Mouse (Mus musculus) bone marrow, adult 2 months (tissue): Measurements from ENCODE around the gene Aox2. TPM values are rescaled to one million over a fixed set of nuclear protein-coding genes. Genes with fewer than 3 reads are reported as not detected.
A peak's percentile ranks its signal among the peaks of the same experiment; 100 is the strongest.
"Not testable (repeated sequence)": the region's sequence is repeated elsewhere in the genome, so short reads cannot be mapped to it uniquely, and the experiment has no call there.

Source experiments
- H3K27ac ChIP-seq: fragments of 200-500 bp; 2 replicates; pipeline ENCODE4 v1.5.1; 2012; ENCODE audit warnings: low read depth, mild to moderate bottlenecking, control low read depth, inconsistent platforms, low read length; ENCODE audit not compliant: control insufficient read depth, poor library complexity, insufficient read depth
- H3K4me1 ChIP-seq: fragments of 200-500 bp; 2 replicates; pipeline ENCODE4 v1.6.1; 2011; ENCODE audit warnings: low read length; ENCODE audit not compliant: control insufficient read depth, insufficient read depth
- H3K4me3 ChIP-seq: fragments of 200-500 bp; replicated peaks from 2 replicates; pipeline ENCODE3; 2011; ENCODE audit warnings: mild to moderate bottlenecking, low read depth, low read length, control low read depth; ENCODE audit not compliant: control insufficient read depth
- CTCF ChIP-seq: fragments of 200-500 bp; IDR thresholded peaks from 2 replicates; pipeline ENCODE4 v1.5.1; 2011; ENCODE audit warnings: low read length, control low read depth; ENCODE audit not compliant: control insufficient read depth, insufficient read depth
- POLR2A ChIP-seq: fragments of 200-500 bp; IDR thresholded peaks from 2 replicates; pipeline ENCODE4 v1.6.1; 2011; ENCODE audit warnings: low read depth, mild to moderate bottlenecking, control low read depth, low read length, borderline replicate concordance; ENCODE audit not compliant: control insufficient read depth
- WGBS: fragments of 180-500 bp; shearing (Covaris S2); methylation state at CpG from one replicate; pipeline ENCODE4 v1.1.7; 2018; 5-methylcytosine and 5-hydroxymethylcytosine counted together
- polyA plus RNA-seq: library from polyadenylated mRNA; stranded (reverse); fragments of >200 nt; gene quantifications from 2 replicates; pipeline ENCODE4 v1.2.4, GENCODE M21; 2011; ENCODE audit warnings: low replicate concordance; ENCODE audit not compliant: missing spikeins, insufficient read depth, insufficient read length

Aox2 gene
- polyA plus RNA-seq, 1 experiment = not detected

DNA sequence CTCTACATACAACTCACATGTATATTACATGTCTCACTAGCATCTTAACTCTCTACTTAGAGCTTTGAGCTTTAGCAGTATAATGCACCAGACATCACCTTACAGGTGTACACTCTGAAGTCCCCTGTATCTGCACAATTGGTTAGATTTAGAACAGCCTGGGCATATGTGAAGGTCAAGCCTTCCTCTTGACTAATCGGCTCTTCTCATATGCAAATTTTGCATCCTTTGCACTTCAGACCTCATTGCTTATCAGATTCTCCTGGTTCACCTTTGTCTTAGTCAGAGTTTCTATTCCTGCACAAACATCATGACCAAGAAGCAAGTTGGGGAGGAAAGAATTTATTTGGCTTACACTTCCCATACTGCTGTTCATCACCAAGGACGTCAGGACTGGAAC lies 91.6 kb downstream of the Aox2 start:
- H3K4me3 ChIP-seq = no peak overlapping the region
- TF ChIP-seq CTCF (no peak), POLR2A (no peak)
- WGBS = 81% methylated on average over 2 of the region's 2 CpGs
- H3K4me1 ChIP-seq = no peaks in the 10 kb centered on the region
- no peak overlapping the region for H3K27ac ChIP-seq

DNA sequence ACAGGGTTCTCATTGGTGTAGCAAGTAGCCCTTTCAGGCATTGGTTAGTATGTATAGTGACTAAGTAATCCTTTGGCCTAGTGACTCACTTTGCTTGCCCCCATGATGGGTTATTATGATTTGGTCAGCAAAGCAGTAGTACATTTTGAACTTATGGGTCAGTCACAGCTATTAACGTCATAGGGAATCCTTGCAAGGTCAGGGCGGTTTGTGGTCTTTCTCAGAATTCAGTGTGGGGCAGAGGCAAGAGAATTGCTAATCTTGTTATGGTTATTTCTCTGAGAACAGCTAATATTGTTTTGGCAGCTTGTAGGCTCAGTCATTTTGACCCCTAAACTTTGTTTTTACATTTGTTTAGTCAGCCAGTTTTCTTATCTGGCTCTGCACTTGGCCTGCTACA lies 96.1 kb downstream of the Aox2 start:
- H3K4me3 ChIP-seq, H3K4me1 ChIP-seq, H3K27ac ChIP-seq: not testable (repeated sequence)
- WGBS = 77% methylated on average over 2 of the region's 2 CpGs

DNA sequence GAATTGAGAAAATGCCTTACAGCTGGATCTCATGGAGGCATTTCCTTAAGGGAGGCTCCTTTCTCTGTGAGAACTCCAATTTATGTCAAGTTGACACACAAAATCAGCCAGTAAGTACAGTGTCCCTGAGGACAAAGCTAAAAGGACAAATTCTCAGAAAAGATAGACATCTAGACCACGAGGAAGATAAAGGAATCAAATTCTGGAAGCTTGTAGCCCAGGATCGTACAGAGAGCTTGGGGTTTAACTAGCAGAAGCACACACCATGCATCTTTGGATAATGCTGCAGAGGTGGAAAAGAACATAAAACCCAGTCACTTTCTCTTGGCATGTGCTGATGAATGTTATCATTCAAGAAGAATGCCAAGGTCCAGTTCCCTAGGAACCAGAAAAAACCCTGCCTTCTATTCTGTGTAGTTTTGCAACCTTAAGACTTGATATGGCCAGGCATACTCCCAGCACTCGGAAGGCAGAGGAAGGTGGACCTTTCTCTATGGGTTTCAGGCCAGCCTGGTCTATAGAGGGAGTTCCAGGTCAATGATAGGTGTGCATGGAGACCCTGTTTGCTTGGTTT lies 97.5 kb downstream of the Aox2 start:
- no peak for TF ChIP-seq POLR2A
- TF ChIP-seq CTCF = no peak

DNA sequence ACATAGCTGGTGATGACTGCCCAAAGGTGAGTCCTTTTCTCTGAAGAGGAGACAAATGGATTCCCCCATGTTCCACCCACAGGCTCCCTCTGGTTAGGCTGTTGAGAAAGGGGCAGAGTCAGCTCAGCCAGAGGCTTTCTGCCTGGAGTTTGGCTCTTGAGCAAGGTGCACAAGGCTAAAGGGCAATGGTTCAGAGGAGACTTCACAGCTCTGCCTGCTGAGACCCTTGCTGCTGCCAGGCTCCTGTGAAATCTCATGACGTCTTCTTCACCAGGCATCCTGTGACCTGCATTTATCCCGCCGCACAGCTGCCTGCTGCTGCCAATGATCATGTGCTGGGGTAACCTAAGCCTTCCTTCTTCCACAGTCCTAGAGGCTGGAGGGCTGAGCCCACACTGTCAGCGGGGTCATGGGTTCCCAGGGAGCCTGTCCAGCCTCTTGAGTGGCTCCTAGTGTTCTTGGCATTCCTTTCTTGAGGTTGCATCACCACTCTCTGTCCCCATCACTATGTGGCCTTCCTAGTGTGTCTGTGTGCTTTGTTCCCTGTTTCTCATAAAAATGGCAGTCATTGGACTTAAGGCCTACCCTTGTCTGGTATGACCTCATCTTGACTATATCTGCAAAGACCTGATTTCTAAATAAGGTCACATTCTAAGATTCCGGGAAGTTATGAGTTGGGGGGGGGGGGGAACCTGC lies 104.6 kb downstream of the Aox2 start:
- 83% methylated on average over 5 of the region's 5 CpGs for WGBS
- Histone ChIP-seq H3K27ac (no peak overlapping the region), H3K4me1 (no peaks in the 10 kb centered on the region), H3K4me3 (no peak overlapping the region)
- no peak for TF ChIP-seq CTCF
- TF ChIP-seq POLR2A = no peak

More for the DNA sequence above, 97.5 kb downstream of the Aox2 start:
- no peak overlapping the region for H3K4me3 ChIP-seq
- WGBS = 72% methylated on average over 3 of the region's 3 CpGs
- H3K4me1 ChIP-seq = no peaks in the 10 kb centered on the region
- H3K27ac ChIP-seq = no peak overlapping the region

DNA sequence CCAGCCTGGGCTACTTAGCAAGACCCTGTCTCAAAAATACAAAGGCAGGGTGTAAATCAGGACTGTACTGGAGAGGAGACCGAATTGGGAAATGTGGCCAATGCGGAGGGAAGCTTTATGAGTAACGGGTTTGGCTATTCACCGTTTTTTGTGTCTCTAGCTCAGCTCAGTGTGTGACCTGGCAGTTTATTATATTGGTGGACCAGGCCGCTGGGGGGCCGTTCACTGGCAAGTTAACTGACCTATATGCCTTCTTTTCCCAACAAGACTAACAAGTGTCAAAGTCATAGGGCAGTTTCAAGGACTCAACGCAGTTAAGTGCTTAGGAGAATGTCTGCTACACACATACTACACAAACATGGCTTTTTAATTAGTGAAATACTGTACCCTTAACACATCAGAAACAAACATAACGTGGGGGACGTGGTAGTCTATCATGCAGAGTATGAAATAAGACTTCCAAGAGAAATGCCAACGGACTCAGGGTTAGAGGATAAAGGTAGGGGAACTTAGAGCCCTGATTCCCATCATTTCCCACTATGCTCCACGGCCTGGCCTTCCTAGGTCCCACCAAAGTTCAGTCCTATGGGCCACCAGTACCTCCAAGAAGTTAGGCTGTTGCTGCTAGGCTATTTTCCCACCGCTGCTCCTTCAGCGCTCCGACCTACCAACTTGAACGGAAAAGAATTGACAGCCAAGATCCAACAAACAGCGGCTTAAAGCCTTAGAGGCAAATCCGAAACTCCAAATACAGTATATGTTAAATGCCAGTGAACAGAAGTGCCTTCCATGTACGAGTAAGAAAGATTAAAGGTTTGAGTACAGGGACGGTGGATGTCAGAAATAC lies 113.5 kb downstream of the Aox2 start:
- Histone ChIP-seq H3K4me1 (no peaks in the 10 kb centered on the region), H3K27ac (no peak overlapping the region), H3K4me3 (peak overlapping the region; percentile 98)
- no peak for TF ChIP-seq POLR2A
- TF ChIP-seq CTCF = no peak
- 47% methylated on average over 19 of the region's 19 CpGs for WGBS

DNA sequence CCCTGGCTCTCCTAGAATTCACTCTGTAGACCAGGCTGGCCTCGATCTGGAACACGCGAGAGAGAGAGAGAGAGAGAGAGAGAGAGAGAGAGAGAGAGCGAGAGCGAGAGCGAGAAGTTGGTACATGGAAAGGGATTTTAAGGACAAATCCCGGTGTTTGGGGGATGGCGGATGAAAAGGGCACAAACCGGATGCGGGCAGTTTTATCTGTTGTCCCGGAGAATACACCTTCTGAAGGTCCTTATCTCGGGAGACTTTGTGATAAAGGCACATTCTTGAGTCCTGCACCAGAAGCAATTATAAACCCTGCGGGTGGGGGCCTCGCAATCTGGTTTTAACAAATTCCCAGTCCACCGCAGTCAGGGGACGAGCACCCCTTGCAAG lies 114.1 kb downstream of the Aox2 start:
- Histone ChIP-seq H3K27ac (peak overlapping the region; percentile 99), H3K4me1 (no peaks in the 10 kb centered on the region), H3K4me3 (peak overlapping the region; percentile 98)
- 2% methylated on average over 16 of the region's 16 CpGs for WGBS
- no peak for TF ChIP-seq POLR2A
- no peak for TF ChIP-seq CTCF

DNA sequence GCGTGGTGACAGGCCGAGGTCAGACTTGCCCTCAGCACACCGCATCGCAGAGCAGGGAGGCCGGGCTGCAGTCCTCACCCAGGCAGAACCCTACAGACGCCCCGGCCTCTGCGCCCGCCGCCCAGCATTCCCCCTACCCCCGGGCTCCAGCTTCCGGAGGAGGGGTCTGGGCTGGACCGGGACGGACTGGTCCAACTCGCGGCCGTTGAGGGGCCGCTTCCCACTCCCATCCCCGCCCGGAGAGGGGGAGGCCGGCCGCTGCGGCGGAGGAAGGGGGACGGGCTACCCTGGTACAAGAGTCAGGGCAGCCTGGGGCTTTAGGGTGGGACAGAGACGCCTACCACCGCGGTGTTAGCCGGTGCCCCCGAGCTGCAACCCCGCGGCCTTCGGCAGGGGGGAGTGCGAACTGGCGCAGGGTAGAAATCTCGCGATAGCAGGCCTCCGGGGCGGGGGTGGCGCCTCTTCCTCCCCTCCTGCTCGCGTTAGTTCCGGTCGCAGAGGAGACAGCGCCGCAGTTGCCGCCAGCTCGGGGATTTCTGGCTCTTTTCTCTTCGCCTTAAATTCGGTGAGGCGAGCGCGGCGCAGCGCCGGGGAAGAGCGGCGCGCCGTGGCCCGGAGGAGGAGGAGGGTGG lies 114.6 kb downstream of the Aox2 start, which contains the start of gene Bzw1:
TSS of gene Bzw1 (plus strand) at position 247 of the 632 bp plus-strand sequence.
- Histone ChIP-seq H3K4me3 (peak within 1 kb of the TSS; percentile 98), H3K4me1 (no peaks in the 10 kb centered on the region), H3K27ac (peak within 1 kb of the TSS; percentile 99)
- peak; percentile 89 for TF ChIP-seq POLR2A
- TF ChIP-seq CTCF = no peak
- WGBS = under 1% methylated on average over 61 of the region's 61 CpGs
